Mouse (Mus musculus): ENCODE measurements around the gene Khk. TPM values are rescaled to one million over a fixed set of nuclear protein-coding genes. Genes with fewer than 3 reads are reported as not detected.

The Khk gene
- polyA plus RNA-seq, 1 experiment from 2014 or later, result 89.6 TPM

DNA sequence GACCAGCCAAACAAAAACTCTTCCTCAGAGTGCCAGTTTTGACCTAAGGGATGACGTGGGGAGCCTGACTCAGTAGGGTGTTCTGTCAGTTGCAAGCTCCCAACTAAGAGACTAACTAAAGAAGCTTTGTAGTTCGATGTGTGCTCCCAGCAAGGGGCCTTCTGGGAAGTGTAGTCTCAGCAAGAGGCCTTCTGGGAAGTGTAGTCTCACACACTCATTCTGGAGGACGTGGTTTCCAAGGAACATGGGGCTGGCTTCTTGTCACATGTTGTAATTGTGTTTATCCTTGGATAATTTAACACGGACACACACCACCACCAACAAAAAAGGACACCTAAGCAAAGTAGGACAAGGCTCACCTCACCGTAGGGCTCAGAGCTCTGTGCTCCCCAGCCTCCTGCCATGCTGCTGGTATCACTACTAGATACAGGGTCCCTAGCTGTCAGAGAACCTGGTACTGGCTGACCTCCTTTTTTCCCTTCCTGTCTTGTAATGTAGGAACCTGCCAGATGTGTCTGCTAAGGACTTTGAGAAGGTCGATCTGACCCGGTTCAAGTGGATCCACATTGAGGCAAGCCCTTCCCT is 6.8 kb downstream of the Khk start:
- no peak overlapping the region for H3K9ac ChIP-seq (ENCODE audit: low read depth, low read length)
- H3K4me1 ChIP-seq (replicated peaks; ENCODE audit: control insufficient read depth, insufficient read depth, low read length), result no peaks in the 10 kb centered on the region
- H3K4me2 ChIP-seq (replicated peaks; ENCODE audit: low read depth), result peak overlapping the region; percentile 1; the same call in 1 of the 2 replicates
- no peaks in the 10 kb centered on the region for H3K9me3 ChIP-seq (ENCODE audit: control insufficient read depth)
- 43% methylated on average over 7 of the region's 7 CpGs for WGBS
- no peak for ATAC-seq
- H3K4me3 ChIP-seq (ENCODE audit: low read depth, low read length), result no peak overlapping the region
- TF ChIP-seq CTCF (IDR thresholded peaks at IDR 0.05; ENCODE audit: low read depth), result no peak
- H3K36me3 ChIP-seq (ENCODE audit: control insufficient read depth, insufficient read depth), result no peaks in the 10 kb centered on the region; the same call in 1 of the 2 replicates
- H3K27me3 ChIP-seq (replicated peaks; ENCODE audit: control insufficient read depth, insufficient read depth, low read length), result no peaks in the 10 kb centered on the region
- no peak overlapping the region for H3K27ac ChIP-seq (ENCODE audit: low read depth, low read length)

GRCm38 (mm10) chr5:30930121-30930520 is 8.9 kb downstream of the Khk start:
- no peaks in the 10 kb centered on the region for H3K27me3 ChIP-seq (replicated peaks; ENCODE audit: control insufficient read depth, insufficient read depth, low read length)
- H3K4me1 ChIP-seq (replicated peaks; ENCODE audit: control insufficient read depth, insufficient read depth, low read length), result no peaks in the 10 kb centered on the region
- no peaks in the 10 kb centered on the region for H3K9me3 ChIP-seq (ENCODE audit: control insufficient read depth)
- H3K27ac ChIP-seq (ENCODE audit: low read depth, low read length), result no peak overlapping the region
- peaks cover 4% of the 10 kb centered on the region; the same call in 1 of the 2 replicates for H3K36me3 ChIP-seq (ENCODE audit: control insufficient read depth, insufficient read depth)
- no peak for ATAC-seq
- no peak overlapping the region for H3K4me2 ChIP-seq (replicated peaks; ENCODE audit: low read depth)
- no peak overlapping the region for H3K9ac ChIP-seq (ENCODE audit: low read depth, low read length)
- H3K4me3 ChIP-seq (ENCODE audit: low read depth, low read length), result no peak overlapping the region
- WGBS, result 43% methylated on average over 4 of the region's 4 CpGs
- peak; percentile 86 for TF ChIP-seq CTCF (IDR thresholded peaks at IDR 0.05; ENCODE audit: low read depth)

GRCm38 (mm10) chr5:30930846-30931245 is 9.6 kb downstream of the Khk start:
- ATAC-seq, result no peak
- WGBS, result 83% methylated on average over 6 of the region's 6 CpGs

DNA sequence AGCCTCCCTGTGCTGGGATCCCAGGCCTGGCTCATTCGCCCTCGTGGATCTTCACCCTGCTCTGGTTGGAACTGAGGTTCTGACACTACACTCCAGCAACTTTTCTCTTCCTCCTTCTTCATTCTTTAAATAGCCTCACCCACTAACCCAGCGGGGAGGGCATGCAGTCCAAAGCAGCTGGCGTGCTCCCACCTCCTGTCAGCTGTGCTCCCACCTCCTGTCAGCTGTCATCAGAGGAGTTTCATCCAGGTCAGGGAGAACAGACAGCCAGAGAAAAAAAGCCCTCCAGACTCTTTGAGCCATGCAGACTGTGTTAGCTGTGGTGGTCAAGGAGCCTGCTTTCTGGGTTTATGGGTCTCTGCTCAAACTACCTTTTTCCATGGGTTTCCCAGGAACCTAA is 10.1 kb downstream of the Khk start:
- Histone ChIP-seq H3K27ac (ENCODE audit: low read depth, low read length) (no peak overlapping the region), H3K4me3 (ENCODE audit: low read depth, low read length) (no peak overlapping the region), H3K27me3 (replicated peaks; ENCODE audit: control insufficient read depth, insufficient read depth, low read length) (no peaks in the 10 kb centered on the region), H3K9me3 (ENCODE audit: control insufficient read depth) (no peaks in the 10 kb centered on the region), H3K4me1 (replicated peaks; ENCODE audit: control insufficient read depth, insufficient read depth, low read length) (no peaks in the 10 kb centered on the region), H3K4me2 (replicated peaks; ENCODE audit: low read depth) (no peak overlapping the region), H3K36me3 (ENCODE audit: control insufficient read depth, insufficient read depth) (peaks cover 4% of the 10 kb centered on the region; the same call in 1 of the 2 replicates), H3K9ac (ENCODE audit: low read depth, low read length) (no peak overlapping the region)
- no peak for TF ChIP-seq CTCF (IDR thresholded peaks at IDR 0.05; ENCODE audit: low read depth)
- no peak for ATAC-seq
- WGBS, result 85% methylated on average over 4 of the region's 4 CpGs

More at GRCm38 (mm10) chr5:30930846-30931245, 9.6 kb downstream of the Khk start:
- Histone ChIP-seq H3K4me3 (ENCODE audit: low read depth, low read length) (no peak overlapping the region), H3K9me3 (ENCODE audit: control insufficient read depth) (no peaks in the 10 kb centered on the region), H3K27ac (ENCODE audit: low read depth, low read length) (no peak overlapping the region), H3K27me3 (replicated peaks; ENCODE audit: control insufficient read depth, insufficient read depth, low read length) (no peaks in the 10 kb centered on the region), H3K36me3 (ENCODE audit: control insufficient read depth, insufficient read depth) (peaks cover 4% of the 10 kb centered on the region; the same call in 1 of the 2 replicates), H3K4me2 (replicated peaks; ENCODE audit: low read depth) (no peak overlapping the region), H3K9ac (ENCODE audit: low read depth, low read length) (no peak overlapping the region), H3K4me1 (replicated peaks; ENCODE audit: control insufficient read depth, insufficient read depth, low read length) (no peaks in the 10 kb centered on the region)
- no peak for TF ChIP-seq CTCF (IDR thresholded peaks at IDR 0.05; ENCODE audit: low read depth)

GRCm38 (mm10) chr5:30933705-30934104 is 12.5 kb downstream of the Khk start:
- Histone ChIP-seq H3K9me3 (ENCODE audit: control insufficient read depth) (no peaks in the 10 kb centered on the region), H3K27ac (ENCODE audit: low read depth, low read length) (no peak overlapping the region), H3K4me2 (replicated peaks; ENCODE audit: low read depth) (no peak overlapping the region), H3K4me3 (ENCODE audit: low read depth, low read length) (no peak overlapping the region), H3K9ac (ENCODE audit: low read depth, low read length) (no peak overlapping the region), H3K27me3 (replicated peaks; ENCODE audit: control insufficient read depth, insufficient read depth, low read length) (no peaks in the 10 kb centered on the region), H3K36me3 (ENCODE audit: control insufficient read depth, insufficient read depth) (peaks cover 4% of the 10 kb centered on the region; the same call in 1 of the 2 replicates), H3K4me1 (replicated peaks; ENCODE audit: control insufficient read depth, insufficient read depth, low read length) (no peaks in the 10 kb centered on the region)
- no peak for ATAC-seq
- WGBS, result 70% methylated on average over 5 of the region's 5 CpGs
- TF ChIP-seq CTCF (IDR thresholded peaks at IDR 0.05; ENCODE audit: low read depth), result no peak

DNA sequence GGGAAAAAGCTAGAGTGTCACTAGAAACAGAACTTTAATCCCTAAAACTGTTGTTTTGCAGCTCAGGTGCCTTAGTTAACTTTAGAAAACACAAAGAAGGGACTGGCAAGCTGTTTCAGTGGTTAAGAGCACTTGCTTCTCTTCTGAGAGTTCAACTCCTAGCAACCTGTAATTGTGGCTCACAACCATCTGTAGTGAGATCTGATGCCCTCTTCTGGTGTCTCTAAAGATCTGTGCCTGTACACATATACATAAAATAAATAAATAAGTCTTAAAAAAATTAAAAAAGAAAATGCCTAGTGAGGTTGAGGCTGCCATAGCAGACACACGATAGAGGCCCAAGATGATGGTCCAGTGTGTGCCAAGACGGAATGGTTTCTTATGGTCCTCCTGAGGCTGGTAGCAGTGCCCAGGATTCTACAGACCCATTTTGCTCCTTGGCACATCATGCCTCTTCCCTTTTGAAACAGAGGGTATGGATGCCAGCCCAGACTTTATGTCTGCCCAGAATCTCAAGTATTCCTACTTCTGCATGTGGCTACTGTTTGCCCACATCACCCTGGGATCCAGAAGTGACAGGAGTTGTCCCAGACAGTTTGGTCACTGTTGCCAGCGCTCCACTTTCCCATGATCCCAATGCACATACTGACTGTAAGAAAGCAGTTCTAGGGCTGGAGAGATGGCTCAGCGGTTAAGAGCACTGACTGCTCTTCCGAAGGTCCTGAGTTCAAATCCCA is 13.7 kb downstream of the Khk start:
- H3K4me3 ChIP-seq (ENCODE audit: low read depth, low read length), result no peak overlapping the region
- no peak overlapping the region for H3K27ac ChIP-seq (ENCODE audit: low read depth, low read length)
- 93% methylated on average over 5 of the region's 5 CpGs for WGBS
- no peaks in the 10 kb centered on the region for H3K4me1 ChIP-seq (replicated peaks; ENCODE audit: control insufficient read depth, insufficient read depth, low read length)
- H3K36me3 ChIP-seq (ENCODE audit: control insufficient read depth, insufficient read depth), result peaks cover 4% of the 10 kb centered on the region; the same call in 1 of the 2 replicates
- H3K9me3 ChIP-seq (ENCODE audit: control insufficient read depth), result no peaks in the 10 kb centered on the region
- no peak for ATAC-seq
- TF ChIP-seq CTCF (IDR thresholded peaks at IDR 0.05; ENCODE audit: low read depth), result peak; percentile 41; the same call in 1 of the 2 replicates
- H3K9ac ChIP-seq (ENCODE audit: low read depth, low read length), result no peak overlapping the region
- H3K27me3 ChIP-seq (replicated peaks; ENCODE audit: control insufficient read depth, insufficient read depth, low read length), result no peaks in the 10 kb centered on the region
- no peak overlapping the region for H3K4me2 ChIP-seq (replicated peaks; ENCODE audit: low read depth)

Data from intestine, postnatal 0 days (tissue).